In the genomic region with DNA sequence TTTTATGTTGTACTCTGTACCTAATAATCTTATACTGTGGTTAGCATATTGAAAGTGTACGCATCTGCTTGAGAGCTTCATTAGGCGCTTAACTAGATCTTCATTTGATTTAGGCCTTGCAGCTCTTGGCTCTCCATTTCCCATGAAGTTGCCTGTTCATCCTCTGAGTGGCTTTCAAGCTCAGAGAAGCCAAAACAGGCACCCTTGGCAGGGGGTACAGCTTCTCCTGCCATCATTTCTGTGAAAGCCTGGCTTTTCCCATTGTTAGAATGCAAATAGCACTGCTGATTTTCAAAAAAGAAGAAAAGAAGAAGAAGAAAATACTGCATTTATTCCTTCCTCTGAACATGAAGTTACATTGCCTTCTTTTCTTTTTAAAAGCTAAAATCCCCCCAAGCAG, we compare ENCODE assay signal across 29 mouse cellular contexts.
A peak's percentile ranks its signal among the peaks of the same experiment; 100 is the strongest.
DNase-seq lines count a peak whose midpoint lies in the region; ATAC-seq and TF ChIP-seq lines count a peak whose summit lies in the region.
"Had no signal": no experiment of that assay in that cellular context is flagged by ENCODE, and none has a peak within 500 bp of the region (broad histone marks: within the 10 kb centered on the region; RNA-seq: fewer than 3 reads in every experiment).

No protein-coding gene starts in this region.

- DNase-seq in cerebellum, postnatal 10 days, result peak; percentile 19 to 29
- no peak for DNase-seq in cerebellum, adult 8-10 months
- peak; percentile 34 for DNase-seq in hindbrain, postnatal 0 days (ENCODE audit: low spot score)
- DNase-seq in hindbrain, embryonic 11.5 days (ENCODE audit: low spot score), result no peak
- DNase-seq in midbrain, embryonic 10.5 days (ENCODE audit: low spot score), result no peak
- peak; percentile 71 for DNase-seq in brain, embryonic 14.5 days (ENCODE audit: low read depth)
- DNase-seq: adrenal gland, adult 2 months; adrenal gland, postnatal 36 days; cerebellum, adult 9-10 months; heart, adult 2 months; heart, postnatal 4 days; kidney, adult 11 months; kidney, postnatal 14 days; right cerebral cortex, postnatal 14 days; spleen, adult 18-20 months; thymus, postnatal 14 days had no signal

- TF ChIP-seq POLR2A in brain, embryonic 14.5 days (IDR thresholded peaks at IDR 0.05; ENCODE audit: borderline replicate concordance, extremely low read depth, insufficient read depth, insufficient read length, poor library complexity, severe bottlenecking), result no peak

- no peaks in the 10 kb centered on the region for H3K27me3 ChIP-seq in hindbrain, postnatal 0 days (ENCODE audit: insufficient read depth, low read length)
- no peaks in the 10 kb centered on the region for H3K27me3 ChIP-seq in hindbrain, embryonic 11.5 days (ENCODE audit: control insufficient read depth, insufficient read depth, low read length)
- no peaks in the 10 kb centered on the region for H3K27me3 ChIP-seq in midbrain, embryonic 13.5 days
- H3K27me3 ChIP-seq in midbrain, embryonic 10.5 days (ENCODE audit: low read depth, poor library complexity, severe bottlenecking), result no peaks in the 10 kb centered on the region
- H3K27me3 ChIP-seq: CH12.LX; forebrain, embryonic 15.5 days; heart, embryonic 12.5 days; limb, embryonic 13.5 days; lung, embryonic 15.5 days; neural tube, embryonic 12.5 days had no signal

- no peak overlapping the region for H3K9ac ChIP-seq in hindbrain, postnatal 0 days (replicated peaks; ENCODE audit: low read length)
- no peak overlapping the region for H3K9ac ChIP-seq in hindbrain, embryonic 11.5 days (ENCODE audit: low read depth, low read length)
- no peak overlapping the region for H3K9ac ChIP-seq in midbrain, embryonic 13.5 days (replicated peaks)
- H3K9ac ChIP-seq: forebrain, embryonic 15.5 days; heart, embryonic 12.5 days; hindbrain, embryonic 14.5 days; limb, embryonic 13.5 days; lung, embryonic 15.5 days; neural tube, embryonic 12.5 days had no signal

- no peak overlapping the region for H3K4me3 ChIP-seq in hindbrain, postnatal 0 days (ENCODE audit: low read length)
- H3K4me3 ChIP-seq in hindbrain, embryonic 11.5 days (ENCODE audit: low read depth, low read length), result no peak overlapping the region
- H3K4me3 ChIP-seq in midbrain, embryonic 13.5 days (replicated peaks), result no peak overlapping the region
- no peak overlapping the region for H3K4me3 ChIP-seq in midbrain, embryonic 10.5 days
- H3K4me3 ChIP-seq: erythroblast, embryonic 14.5 days; forebrain, embryonic 15.5 days; heart, adult 2 months; heart, embryonic 12.5 days; limb, embryonic 13.5 days; lung, embryonic 15.5 days; neural tube, embryonic 12.5 days had no signal

- no peak for TF ChIP-seq CTCF in hindbrain, postnatal 0 days (IDR thresholded peaks at IDR 0.05; ENCODE audit: low read depth)
- no peak for TF ChIP-seq CTCF in brain, embryonic 14.5 days (IDR thresholded peaks at IDR 0.05; ENCODE audit: borderline replicate concordance, extremely low read depth, insufficient read depth, insufficient read length)

- no peaks in the 10 kb centered on the region for H3K36me3 ChIP-seq in hindbrain, postnatal 0 days (ENCODE audit: insufficient read depth, low read length)
- no peaks in the 10 kb centered on the region for H3K36me3 ChIP-seq in hindbrain, embryonic 11.5 days (ENCODE audit: control insufficient read depth, insufficient read depth, low read length)
- no peaks in the 10 kb centered on the region for H3K36me3 ChIP-seq in midbrain, embryonic 13.5 days
- H3K36me3 ChIP-seq in midbrain, embryonic 10.5 days, result no peaks in the 10 kb centered on the region
- H3K36me3 ChIP-seq: forebrain, embryonic 15.5 days; heart, embryonic 12.5 days; limb, embryonic 13.5 days; lung, embryonic 15.5 days; neural tube, embryonic 12.5 days had no signal

- 59% methylated on average over 2 of the region's 2 CpGs for WGBS in hindbrain, postnatal 0 days
- WGBS in hindbrain, embryonic 11.5 days, result 66% methylated on average over 2 of the region's 2 CpGs
- 40% methylated on average over 2 of the region's 2 CpGs for WGBS in midbrain, embryonic 13.5 days
- WGBS in midbrain, embryonic 10.5 days, result 43% methylated on average over 2 of the region's 2 CpGs

- no peak overlapping the region for H3K27ac ChIP-seq in hindbrain, postnatal 0 days
- no peak overlapping the region for H3K27ac ChIP-seq in hindbrain, embryonic 11.5 days (ENCODE audit: low read depth, low read length)
- peak overlapping the region; percentile 26; the same call in 1 of the 2 replicates for H3K27ac ChIP-seq in midbrain, embryonic 13.5 days
- H3K27ac ChIP-seq in midbrain, embryonic 10.5 days (replicated peaks), result no peak overlapping the region
- H3K27ac ChIP-seq: forebrain, embryonic 15.5 days; heart, adult 2 months; hindbrain, embryonic 14.5 days; limb, embryonic 13.5 days; lung, embryonic 15.5 days; neural tube, embryonic 12.5 days had no signal

- no peaks in the 10 kb centered on the region for H3K4me1 ChIP-seq in hindbrain, postnatal 0 days (ENCODE audit: insufficient read depth, low read length)
- no peaks in the 10 kb centered on the region for H3K4me1 ChIP-seq in hindbrain, embryonic 11.5 days (replicated peaks; ENCODE audit: control insufficient read depth, insufficient read depth, low read length)
- H3K4me1 ChIP-seq in midbrain, embryonic 13.5 days (replicated peaks), result peaks cover 8% of the 10 kb centered on the region; the same call in 1 of the 2 replicates
- H3K4me1 ChIP-seq in midbrain, embryonic 10.5 days, result peaks cover 11% of the 10 kb centered on the region
- H3K4me1 ChIP-seq: heart, embryonic 12.5 days; limb, embryonic 13.5 days; lung, embryonic 15.5 days; neural tube, embryonic 12.5 days had no signal

- H3K9me3 ChIP-seq in hindbrain, postnatal 0 days (ENCODE audit: low read length), result no peaks in the 10 kb centered on the region
- no peaks in the 10 kb centered on the region for H3K9me3 ChIP-seq in hindbrain, embryonic 11.5 days (ENCODE audit: control insufficient read depth, low read length)
- H3K9me3 ChIP-seq in midbrain, embryonic 13.5 days, result no peaks in the 10 kb centered on the region
- no peaks in the 10 kb centered on the region for H3K9me3 ChIP-seq in midbrain, embryonic 10.5 days (replicated peaks)
- H3K9me3 ChIP-seq: forebrain, embryonic 15.5 days; heart, embryonic 12.5 days; limb, embryonic 13.5 days; lung, embryonic 15.5 days; neural tube, embryonic 12.5 days had no signal

- no peak overlapping the region for H3K4me2 ChIP-seq in hindbrain, postnatal 0 days (ENCODE audit: low read depth, low read length)
- no peak overlapping the region for H3K4me2 ChIP-seq in hindbrain, embryonic 11.5 days (replicated peaks; ENCODE audit: low read depth, low read length)
- no peak overlapping the region for H3K4me2 ChIP-seq in midbrain, embryonic 13.5 days (replicated peaks)
- H3K4me2 ChIP-seq: forebrain, embryonic 15.5 days; heart, embryonic 12.5 days; hindbrain, embryonic 14.5 days; limb, embryonic 13.5 days; liver, embryonic 11.5 days; lung, embryonic 15.5 days; midbrain, embryonic 11.5 days; neural tube, embryonic 12.5 days had no signal

- ATAC-seq in hindbrain, postnatal 0 days, result peak; percentile 15; the same call in 1 of the 2 replicates
- no peak for ATAC-seq in hindbrain, embryonic 11.5 days (ENCODE audit: low FRiP score)
- no peak for ATAC-seq in midbrain, embryonic 13.5 days
- ATAC-seq: activated CD4-positive, CD25-positive, alpha-beta regulatory T cell, adult 4 months; forebrain, embryonic 15.5 days; inflammation-experienced regulatory T-cells, adult 6 months had no signal

Comparison
In these comparisons a context has a peak if more than half of its experiments do, and no peak if none do; other contexts are left out.
1. DNase-seq: peak in cerebellum, postnatal 10 days (2 of 2), hindbrain, postnatal 0 days (single experiment) and brain, embryonic 14.5 days (single experiment); none in cerebellum, adult 8-10 months (single experiment), hindbrain, embryonic 11.5 days (single experiment) and midbrain, embryonic 10.5 days (single experiment).